Mouse (Mus musculus): Measurements from ENCODE around the gene Ephb1.

The Ephb1 gene

DNA sequence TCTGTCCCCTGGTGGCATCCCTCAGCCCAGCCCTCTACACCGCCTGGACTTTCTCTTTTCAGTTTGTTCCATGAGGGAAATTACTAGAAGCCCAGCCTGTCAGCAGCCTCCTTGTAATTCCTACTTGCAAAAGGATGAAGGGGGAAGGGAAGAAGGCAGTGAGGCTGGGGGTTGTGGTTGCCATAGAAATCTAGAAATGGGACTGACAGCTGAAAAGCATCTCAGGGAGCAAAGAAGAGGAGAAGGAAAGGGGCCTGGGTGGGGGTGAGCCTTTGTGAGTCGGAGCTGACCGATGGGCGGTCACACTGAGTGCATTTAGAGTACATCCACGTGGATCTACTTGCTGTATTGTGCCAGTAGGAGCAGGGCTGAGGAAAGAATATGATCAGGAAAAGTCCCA, 445.6 kb downstream of the Ephb1 start:
- peak; percentile 51 for DNase-seq (ENCODE audit: low spot score)

DNA sequence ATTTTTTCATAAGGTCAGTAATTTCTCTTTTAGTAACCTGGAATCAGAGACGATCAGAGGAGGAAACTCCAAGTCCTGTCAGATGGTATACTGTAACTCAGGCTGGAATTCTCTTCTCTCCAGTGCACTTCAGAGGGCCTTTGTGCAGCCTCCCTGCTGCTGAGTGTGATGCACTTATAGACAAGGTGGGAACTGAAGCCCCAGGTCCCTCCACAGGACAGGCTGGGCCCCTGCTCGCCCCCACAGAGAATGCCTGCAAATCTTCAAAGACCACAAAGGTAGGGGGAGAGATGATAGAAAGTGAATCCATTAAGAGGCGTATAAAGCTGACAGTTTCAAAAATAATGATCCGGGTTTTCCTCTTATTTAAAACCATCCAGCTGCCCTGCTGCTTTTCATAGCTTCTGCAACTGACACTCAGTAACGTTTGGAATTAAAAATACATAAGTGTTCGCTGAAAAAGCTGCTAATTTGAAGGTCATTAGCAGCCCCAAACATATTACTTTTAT, 446.7 kb downstream of the Ephb1 start:
- DNase-seq (ENCODE audit: low spot score) = no peak

DNA sequence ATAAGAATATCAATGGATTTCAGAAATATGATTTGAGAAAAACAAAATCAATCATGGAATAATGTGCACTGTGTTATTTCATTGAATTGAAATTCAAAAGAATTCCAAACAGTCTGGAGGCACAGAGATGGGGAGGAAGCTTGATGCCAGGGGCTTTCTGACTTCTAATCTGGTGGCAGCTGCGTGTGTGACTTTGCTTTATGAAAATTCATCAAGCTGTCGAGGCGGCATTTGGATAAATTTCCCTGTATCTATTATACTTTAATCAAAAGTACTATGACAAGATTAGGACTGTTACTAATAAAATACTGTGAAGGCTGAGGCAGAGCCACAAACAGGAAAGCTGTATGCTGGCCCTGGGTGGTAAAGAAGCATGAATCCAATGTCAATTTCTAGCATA, 451.1 kb downstream of the Ephb1 start:
- no peak for DNase-seq (ENCODE audit: low spot score)

DNA sequence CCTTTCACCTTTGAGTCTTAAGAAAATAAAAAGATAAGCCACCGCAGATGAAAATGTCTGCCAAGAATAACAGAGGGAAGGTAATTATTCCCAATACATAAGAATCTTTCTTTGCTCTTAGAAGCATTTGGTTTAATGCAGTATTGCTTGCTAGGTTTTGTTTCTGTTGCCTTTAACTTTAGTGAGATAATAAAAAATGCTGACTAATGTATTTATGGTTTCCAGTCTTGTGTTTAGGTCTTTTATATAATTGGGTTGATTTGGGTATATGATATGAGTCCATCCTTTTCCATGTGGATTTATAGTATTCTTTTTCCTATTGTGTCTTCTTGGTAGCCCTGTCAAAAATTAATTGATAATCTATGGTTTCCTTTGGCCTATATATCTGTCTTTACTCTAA, 456.6 kb downstream of the Ephb1 start:
- DNase-seq (ENCODE audit: low spot score) = no peak

DNA sequence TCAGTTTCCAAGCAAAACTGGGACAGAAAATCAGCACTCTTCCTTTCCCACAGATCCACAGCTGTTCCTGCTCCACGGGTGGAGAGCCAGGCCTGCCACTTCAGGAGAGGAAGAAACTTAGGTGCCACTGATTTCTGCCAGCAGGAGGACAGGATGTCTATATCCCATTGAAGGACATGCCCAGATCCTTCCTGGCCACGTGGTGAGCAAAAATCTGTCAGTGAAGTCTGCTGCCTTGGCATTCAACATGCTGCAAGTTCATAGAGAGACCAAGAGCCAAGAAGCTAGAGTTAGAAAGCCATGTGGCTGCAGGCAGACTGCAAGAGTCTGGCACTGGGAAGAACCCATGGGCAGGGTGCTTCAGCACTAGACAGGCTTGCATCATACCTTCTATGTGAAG, 471.2 kb downstream of the Ephb1 start:
- DNase-seq (ENCODE audit: low spot score) = no peak

DNA sequence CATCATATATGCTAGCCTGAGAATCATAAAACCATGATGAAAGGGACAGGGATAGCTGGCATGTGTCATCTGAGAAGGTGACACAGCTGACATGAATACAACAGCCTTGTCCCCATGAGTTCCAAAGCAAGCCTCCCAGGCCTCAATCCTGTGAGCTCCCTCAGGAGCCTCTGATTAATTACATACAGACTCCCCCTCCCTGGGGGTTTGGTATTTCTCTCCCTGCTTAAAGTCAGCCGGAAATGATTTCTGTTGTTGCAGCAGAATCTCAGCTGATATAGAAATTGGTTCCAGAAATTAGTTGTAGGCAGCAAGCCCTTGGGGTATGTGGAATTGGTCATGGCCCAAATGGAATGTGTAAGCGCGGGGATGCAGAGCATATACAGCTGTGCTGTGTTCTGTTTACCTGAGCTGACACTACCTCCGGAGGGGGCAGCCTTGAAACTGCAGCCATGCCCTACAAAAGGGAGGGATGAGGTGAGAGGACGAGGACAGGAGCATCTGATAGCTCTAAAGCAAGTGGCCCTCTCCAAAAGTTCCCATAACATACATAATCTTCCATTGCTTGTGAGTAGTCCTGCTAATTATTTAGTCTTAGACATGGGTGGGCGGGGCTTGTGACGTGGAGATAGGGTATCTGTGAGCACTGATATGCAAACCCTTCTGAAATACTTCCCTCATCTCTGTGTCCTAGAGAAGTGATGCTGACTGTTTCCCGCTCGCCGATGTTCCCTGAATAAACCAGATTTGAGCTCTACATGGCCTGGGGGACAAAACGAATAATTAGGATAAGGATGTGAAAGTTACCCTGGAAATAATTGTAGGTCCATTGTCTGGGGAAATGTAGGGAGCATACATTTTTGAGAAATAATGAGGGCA, 477.1 kb downstream of the Ephb1 start:
- peak; percentile 12 for DNase-seq (ENCODE audit: low spot score)

DNA sequence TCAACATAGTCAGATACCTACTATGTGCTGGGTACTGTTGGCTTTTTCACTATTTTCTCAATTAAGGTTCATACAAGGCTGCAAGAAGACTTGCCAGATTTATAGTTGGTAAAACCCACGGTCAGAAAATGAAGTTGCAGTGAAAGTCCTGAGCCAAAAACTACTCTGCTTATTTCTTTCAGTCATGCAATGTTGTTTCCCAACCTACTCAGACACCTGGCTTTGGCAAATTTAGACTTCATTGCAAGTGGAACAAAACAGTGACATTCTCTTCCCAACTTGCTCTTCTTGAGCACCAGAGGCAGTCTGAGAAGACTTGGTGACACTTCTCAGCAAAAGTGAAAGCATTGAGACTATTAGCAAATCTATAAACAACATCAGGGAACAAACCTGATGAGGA, 479.2 kb downstream of the Ephb1 start:
- DNase-seq (ENCODE audit: low spot score) = no peak

All from embryo, embryonic 10.5 days (tissue).